Mouse (Mus musculus) hindbrain, postnatal 0 days (tissue): ENCODE results near the gene E2f7. TPM values are rescaled to one million over a fixed set of nuclear protein-coding genes. Genes with fewer than 3 reads are reported as not detected.
A peak's percentile ranks its signal among the peaks of the same experiment; 100 is the strongest.
"Not testable (repeated sequence)": the region's sequence is repeated elsewhere in the genome, so short reads cannot be mapped to it uniquely, and the experiment has no call there.

Source experiments
- ATAC-seq: fragments of 200-750 bp; cut with Nextera tagmentation; 2 replicates; pipeline ENCODE4 v1.8.0; 2017; ENCODE audit warnings: mild to moderate bottlenecking, moderate TSS enrichment, moderate library complexity
- DNase-seq: peaks from one replicate; pipeline ENCODE4 v3.0.0-alpha.2; 2015; ENCODE audit warnings: low spot score
- H3K27ac ChIP-seq: fragments of 300-500 bp; sonication (generic); 2 replicates; pipeline ENCODE4 v1.5.1; 2014; ENCODE audit warnings: mild to moderate bottlenecking
- H3K27me3 ChIP-seq: fragments of 300-500 bp; sonication (generic); 2 replicates; pipeline ENCODE4 v1.6.1; 2014; ENCODE audit warnings: low read length, mixed read lengths; ENCODE audit not compliant: insufficient read depth
- H3K36me3 ChIP-seq: fragments of 300-500 bp; sonication (generic); 2 replicates; pipeline ENCODE4 v1.6.1; 2014; ENCODE audit warnings: low read length, mixed read lengths; ENCODE audit not compliant: insufficient read depth
- H3K4me1 ChIP-seq: fragments of 300-500 bp; sonication (generic); 2 replicates; pipeline ENCODE4 v1.6.1; 2014; ENCODE audit warnings: antibody characterized with exemption, low read length, mixed read lengths; ENCODE audit not compliant: insufficient read depth
- H3K4me2 ChIP-seq: fragments of 300-500 bp; sonication (generic); 2 replicates; pipeline ENCODE4 v1.6.1; 2014; ENCODE audit warnings: low read depth, mild to moderate bottlenecking, low read length, moderate library complexity, mixed read lengths
- H3K4me3 ChIP-seq: fragments of 300-500 bp; sonication (generic); 2 replicates; pipeline ENCODE4 v1.5.1; 2014; ENCODE audit warnings: low read length
- H3K9ac ChIP-seq: fragments of 300-500 bp; sonication (generic); replicated peaks from 2 replicates; pipeline ENCODE4 v1.6.1; 2014; ENCODE audit warnings: mild to moderate bottlenecking, low read length, moderate library complexity, mixed read lengths
- H3K9me3 ChIP-seq: fragments of 300-500 bp; sonication (generic); 2 replicates; pipeline ENCODE4 v1.6.1; 2016; ENCODE audit warnings: low read length, mixed read lengths
- CTCF ChIP-seq: IDR thresholded peaks from 2 replicates; pipeline ENCODE4 v1.5.1; 2016; ENCODE audit warnings: antibody characterized with exemption, control low read depth, low read depth
- WGBS: fragments of 180-500 bp; shearing (Covaris S2); extraction: QIAGEN DNeasy Blood & Tissue Kit; methylation state at CpG from one replicate; pipeline ENCODE4 v1.1.7; 2014; 5-methylcytosine and 5-hydroxymethylcytosine counted together
- polyA plus RNA-seq: library from polyadenylated mRNA; unstranded; fragments of >200 nt; fragmentation: Nextera tagmentation; extraction: Ambion mirVana; gene quantifications from 2 replicates; pipeline ENCODE4 v1.2.1, GENCODE M21; 2015
- total RNA-seq: library from RNA; depleted of rRNA; stranded (reverse); fragments of >200 nt; gene quantifications from 2 replicates; pipeline ENCODE4 v1.2.3, GENCODE M21; 2014

Gene E2f7
- total and polyA plus RNA-seq, 2 experiments from 2014 or later, result 3.6 to 6.4 TPM

GRCm38 (mm10) chr10:110752849-110753248 lies 7.6 kb downstream of the E2f7 start:
- no peak overlapping the region for H3K4me2 ChIP-seq
- no peak for DNase-seq
- no peak for ATAC-seq
- H3K4me3 ChIP-seq, result no peak overlapping the region
- H3K27ac ChIP-seq, result no peak overlapping the region
- no peaks in the 10 kb centered on the region for H3K4me1 ChIP-seq
- no peaks in the 10 kb centered on the region for H3K27me3 ChIP-seq
- H3K9me3 ChIP-seq, result no peaks in the 10 kb centered on the region
- 89% methylated on average over 3 of the region's 3 CpGs for WGBS
- no peak for TF ChIP-seq CTCF
- no peak overlapping the region for H3K9ac ChIP-seq
- H3K36me3 ChIP-seq, result peaks cover 15% of the 10 kb centered on the region; the same call in 1 of the 2 replicates

DNA sequence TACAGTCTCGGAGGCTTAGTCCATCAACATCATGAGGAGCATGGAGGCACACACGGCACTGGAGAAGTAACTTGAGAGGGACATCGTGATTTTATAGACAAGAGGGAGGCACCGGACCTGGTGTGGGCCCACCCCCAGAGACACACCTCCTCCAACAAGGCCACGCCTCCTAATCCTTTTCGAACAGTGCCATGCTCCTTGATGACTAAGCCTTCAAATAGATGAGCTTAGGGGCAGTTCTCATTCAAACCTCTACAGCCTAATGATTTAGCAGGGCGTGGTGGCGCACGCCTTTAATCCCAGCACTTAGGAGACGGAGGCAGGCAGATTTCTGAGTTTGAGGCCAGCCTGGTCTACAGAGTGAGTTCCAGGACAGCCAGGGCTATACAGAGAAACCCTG lies 10.3 kb downstream of the E2f7 start:
- no peaks in the 10 kb centered on the region for H3K9me3 ChIP-seq
- ATAC-seq (no peak), DNase-seq (no peak)
- H3K36me3 ChIP-seq, result peaks cover 15% of the 10 kb centered on the region; the same call in 1 of the 2 replicates
- H3K4me2 ChIP-seq, result no peak overlapping the region
- H3K4me1 ChIP-seq, result no peaks in the 10 kb centered on the region
- H3K9ac ChIP-seq, result no peak overlapping the region
- 98% methylated on average over 10 of the region's 10 CpGs for WGBS
- H3K27ac ChIP-seq, result no peak overlapping the region
- no peak overlapping the region for H3K4me3 ChIP-seq
- no peaks in the 10 kb centered on the region for H3K27me3 ChIP-seq
- TF ChIP-seq CTCF, result no peak

GRCm38 (mm10) chr10:110756271-110756793 lies 11.1 kb downstream of the E2f7 start:
- 87% methylated on average over 7 of the region's 7 CpGs for WGBS

GRCm38 (mm10) chr10:110760552-110760951 lies 15.3 kb downstream of the E2f7 start:
- ATAC-seq, result peak; percentile 78
- H3K27me3 ChIP-seq, H3K9me3 ChIP-seq, H3K27ac ChIP-seq, H3K4me1 ChIP-seq, H3K4me2 ChIP-seq, H3K9ac ChIP-seq, H3K4me3 ChIP-seq: not testable (repeated sequence)
- DNase-seq, result peak; percentile 84
- WGBS, result 45% methylated on average over 7 of the region's 12 CpGs
- peak; percentile 73 for TF ChIP-seq CTCF
- H3K36me3 ChIP-seq, result peaks cover 17% of the 10 kb centered on the region; the same call in 1 of the 2 replicates

More at GRCm38 (mm10) chr10:110756271-110756793, 11.1 kb downstream of the E2f7 start:
- Histone ChIP-seq H3K4me1 (no peaks in the 10 kb centered on the region), H3K4me3 (no peak overlapping the region), H3K27me3 (no peaks in the 10 kb centered on the region), H3K9ac (no peak overlapping the region), H3K27ac (no peak overlapping the region), H3K36me3 (peaks cover 15% of the 10 kb centered on the region; the same call in 1 of the 2 replicates), H3K9me3 (no peaks in the 10 kb centered on the region), H3K4me2 (no peak overlapping the region)
- ATAC-seq, result no peak
- TF ChIP-seq CTCF, result no peak
- DNase-seq, result no peak

GRCm38 (mm10) chr10:110762134-110762884 lies 17.1 kb downstream of the E2f7 start:
- no peaks in the 10 kb centered on the region for H3K9me3 ChIP-seq
- H3K4me2 ChIP-seq, result peak overlapping the region; percentile 38
- ATAC-seq (peak; percentile 71), DNase-seq (peak; percentile 68)
- H3K9ac ChIP-seq, result no peak overlapping the region; the same call in 1 of the 2 replicates
- TF ChIP-seq CTCF, result peak; percentile 65
- H3K27ac ChIP-seq, result 0 out of 2 replicates have a peak overlapping the region, but pooled peaks have one; percentile 15
- no peaks in the 10 kb centered on the region for H3K27me3 ChIP-seq
- WGBS, result 41% methylated on average over 16 of the region's 16 CpGs
- no peaks in the 10 kb centered on the region; the same call in 1 of the 2 replicates for H3K4me1 ChIP-seq
- H3K36me3 ChIP-seq, result peaks cover 23% of the 10 kb centered on the region; the same call in 1 of the 2 replicates
- H3K4me3 ChIP-seq, result peak overlapping the region; percentile 18; the same call in 1 of the 2 replicates

- Histone ChIP-seq H3K27ac (no peak overlapping the region), H3K4me1 (no peaks in the 10 kb centered on the region; the same call in 1 of the 2 replicates), H3K4me2 (no peak overlapping the region), H3K9ac (no peak overlapping the region), H3K27me3 (no peaks in the 10 kb centered on the region), H3K9me3 (no peaks in the 10 kb centered on the region), H3K36me3 (peaks cover 28% of the 10 kb centered on the region; the same call in 1 of the 2 replicates), H3K4me3 (no peak overlapping the region)
- no peak for TF ChIP-seq CTCF
- 93% methylated on average over 13 of the region's 13 CpGs for WGBS
- ATAC-seq (no peak), DNase-seq (no peak)
These were observed 18.2 kb downstream of the E2f7 start for GRCm38 (mm10) chr10:110763416-110763815.
